Mouse (Mus musculus): ENCODE measurements around the gene Zfp970. TPM values are rescaled to one million over a fixed set of nuclear protein-coding genes. Genes with fewer than 3 reads are reported as not detected.
"Not testable (repeated sequence)": the region's sequence is repeated elsewhere in the genome, so short reads cannot be mapped to it uniquely, and the experiment has no call there.

Gene Zfp970
- polyA plus RNA-seq, 1 experiment = 1.5 TPM

- H3K79me2 ChIP-seq (ENCODE audit: control insufficient read depth, insufficient read depth); H3K27me3 ChIP-seq (ENCODE audit: control insufficient read depth, insufficient read depth, insufficient read length); H3K36me3 ChIP-seq (ENCODE audit: control insufficient read depth, insufficient read depth); H3K4me2 ChIP-seq (ENCODE audit: low read depth); H3K4me3 ChIP-seq; H3ac ChIP-seq (ENCODE audit: control insufficient read depth, insufficient read length): not testable (repeated sequence)
These were observed 54.4 kb downstream of the Zfp970 start for GRCm38 (mm10) chr2:177518960-177519359.

GRCm38 (mm10) chr2:177520035-177520434 is 55.5 kb downstream of the Zfp970 start:
- TF ChIP-seq USF1 (IDR thresholded peaks at IDR 0.05; ENCODE audit: low read depth) = no peak
- TF ChIP-seq POLR2A (IDR thresholded peaks at IDR 0.05; ENCODE audit: insufficient read length, low read depth) = no peak
- TF ChIP-seq POLR2AphosphoS2 (IDR thresholded peaks at IDR 0.05; ENCODE audit: insufficient read length, low read depth) = no peak
- no peak for TF ChIP-seq TCF3 (IDR thresholded peaks at IDR 0.05; ENCODE audit: insufficient read length, low read depth)
- Histone ChIP-seq H3K4me3 (no peak overlapping the region), H3K79me2 (ENCODE audit: control insufficient read depth, insufficient read depth) (no peaks in the 10 kb centered on the region), H3K4me2 (ENCODE audit: low read depth) (no peak overlapping the region), H3ac (ENCODE audit: control insufficient read depth, insufficient read length) (no peak overlapping the region), H3K27me3 (ENCODE audit: control insufficient read depth, insufficient read depth, insufficient read length) (no peaks in the 10 kb centered on the region), H3K36me3 (ENCODE audit: control insufficient read depth, insufficient read depth) (no peaks in the 10 kb centered on the region)

GRCm38 (mm10) chr2:177523061-177523460 is 58.5 kb downstream of the Zfp970 start:
- no peak overlapping the region for H3ac ChIP-seq (ENCODE audit: control insufficient read depth, insufficient read length)
- no peaks in the 10 kb centered on the region for H3K27me3 ChIP-seq (ENCODE audit: control insufficient read depth, insufficient read depth, insufficient read length)
- no peaks in the 10 kb centered on the region for H3K36me3 ChIP-seq (ENCODE audit: control insufficient read depth, insufficient read depth)
- no peak overlapping the region for H3K4me2 ChIP-seq (ENCODE audit: low read depth)
- no peaks in the 10 kb centered on the region for H3K79me2 ChIP-seq (ENCODE audit: control insufficient read depth, insufficient read depth)
- H3K4me3 ChIP-seq = no peak overlapping the region
- TF ChIP-seq POLR2AphosphoS2 (IDR thresholded peaks at IDR 0.05; ENCODE audit: insufficient read length, low read depth) = no peak
- TF ChIP-seq CEBPB (IDR thresholded peaks at IDR 0.05; ENCODE audit: insufficient read depth, poor library complexity, severe bottlenecking) = no peak
- TF ChIP-seq REST (IDR thresholded peaks at IDR 0.05; ENCODE audit: insufficient read depth, insufficient read length) = no peak
- TF ChIP-seq MYOG (IDR thresholded peaks at IDR 0.05; ENCODE audit: control insufficient read depth in 1 of 3, insufficient read depth in 1 of 3, insufficient read length in 2 of 3, low read depth in 2 of 3) = no peak
- TF ChIP-seq MYOD1 (IDR thresholded peaks at IDR 0.05; ENCODE audit: control insufficient read depth in 1 of 3, insufficient read length in 2 of 3, low read depth in 2 of 3) = no peak
- TF ChIP-seq TCF12 (IDR thresholded peaks at IDR 0.05; ENCODE audit: insufficient read depth, poor library complexity, severe bottlenecking) = no peak
- no peak for TF ChIP-seq USF1 (IDR thresholded peaks at IDR 0.05; ENCODE audit: low read depth)
- TF ChIP-seq E2F4 (IDR thresholded peaks at IDR 0.05; ENCODE audit: insufficient read depth) = no peak
- no peak for TF ChIP-seq MAX (IDR thresholded peaks at IDR 0.05; ENCODE audit: low read depth)
- TF ChIP-seq SRF (IDR thresholded peaks at IDR 0.05; ENCODE audit: control insufficient read depth, insufficient read length, low read depth) = no peak
- TF ChIP-seq POLR2A (IDR thresholded peaks at IDR 0.05; ENCODE audit: insufficient read length, low read depth) = no peak

- not testable (repeated sequence) for H3K79me2 ChIP-seq (ENCODE audit: control insufficient read depth, insufficient read depth); H3K4me3 ChIP-seq; H3K4me2 ChIP-seq (ENCODE audit: low read depth); H3K36me3 ChIP-seq (ENCODE audit: control insufficient read depth, insufficient read depth); H3ac ChIP-seq (ENCODE audit: control insufficient read depth, insufficient read length); H3K27me3 ChIP-seq (ENCODE audit: control insufficient read depth, insufficient read depth, insufficient read length)
These were observed 59.1 kb downstream of the Zfp970 start for GRCm38 (mm10) chr2:177523674-177524073.

- not testable (repeated sequence) for H3K4me3 ChIP-seq; H3K79me2 ChIP-seq (ENCODE audit: control insufficient read depth, insufficient read depth); H3ac ChIP-seq (ENCODE audit: control insufficient read depth, insufficient read length); H3K27me3 ChIP-seq (ENCODE audit: control insufficient read depth, insufficient read depth, insufficient read length); H3K36me3 ChIP-seq (ENCODE audit: control insufficient read depth, insufficient read depth); H3K4me2 ChIP-seq (ENCODE audit: low read depth)
These were observed 59.6 kb downstream of the Zfp970 start for GRCm38 (mm10) chr2:177524171-177524570.

Other genes starting within 250 kb of the Zfp970 start
- gene Gm14409, start 197.7 kb upstream of the Zfp970 start, polyA plus RNA-seq (2012; fragmentation: generic; extraction: Trizol) = 0.07 TPM
- gene Gm14412, start 140.4 kb upstream of the Zfp970 start, polyA plus RNA-seq (2012; fragmentation: generic; extraction: Trizol) = 0.02 TPM
- 1.5 TPM for gene Gm14418, start 66.4 kb upstream of the Zfp970 start, polyA plus RNA-seq (2012; fragmentation: generic; extraction: Trizol)
- 0.90 TPM for gene Gm14403, start 33.5 kb downstream of the Zfp970 start, polyA plus RNA-seq (2012; fragmentation: generic; extraction: Trizol)
- gene Gm14406, start 113.5 kb downstream of the Zfp970 start, polyA plus RNA-seq (2012; fragmentation: generic; extraction: Trizol) = not detected

Data from myocyte (in vitro differentiated cells).